Mouse (Mus musculus) lung, adult 2 months (tissue): ENCODE measurements around the gene Tcf7l1. TPM values are rescaled to one million over a fixed set of nuclear protein-coding genes. Genes with fewer than 3 reads are reported as not detected.

Source experiments
- DNase-seq: peaks from one replicate; pipeline ENCODE4 v3.0.0; 2022
- H3K4me1 ChIP-seq: fragments of 200-500 bp; 2 replicates; pipeline ENCODE4 v1.6.1; 2011; ENCODE audit warnings: low read length; ENCODE audit not compliant: control insufficient read depth, insufficient read depth
- H3K4me3 ChIP-seq: fragments of 200-500 bp; replicated peaks from 2 replicates; pipeline ENCODE3; 2011; ENCODE audit warnings: low read depth, mild to moderate bottlenecking, control low read depth, low read length; ENCODE audit errors: extremely low read depth
- CTCF ChIP-seq: fragments of 200-500 bp; IDR thresholded peaks from 2 replicates; pipeline ENCODE4 v1.5.1; 2011; ENCODE audit warnings: mild to moderate bottlenecking, low read length, control low read depth; ENCODE audit not compliant: insufficient read depth
- POLR2A ChIP-seq: fragments of 200-500 bp; IDR thresholded peaks from 2 replicates; pipeline ENCODE4 v1.6.1; 2011; ENCODE audit warnings: low read depth, mild to moderate bottlenecking, control low read depth, low read length, borderline replicate concordance; ENCODE audit errors: extremely low read depth
- WGBS: fragments of 180-500 bp; shearing (Covaris S2); methylation state at CpG from one replicate; pipeline ENCODE4 v1.1.7; 2018; 5-methylcytosine and 5-hydroxymethylcytosine counted together
- polyA plus RNA-seq: library from polyadenylated mRNA; depleted of rRNA; stranded (reverse); fragments of >200 nt; gene quantifications from 2 replicates; pipeline ENCODE4 v1.2.3, GENCODE M21; 2012

Gene Tcf7l1
- polyA plus RNA-seq, 1 experiment: 30.1 TPM

GRCm38 (mm10) chr6:72615151-72615550 is 173.9 kb downstream of the Tcf7l1 start:
- H3K4me3 ChIP-seq: peak overlapping the region; percentile 24
- TF ChIP-seq CTCF: no peak
- TF ChIP-seq POLR2A: no peak
- H3K4me1 ChIP-seq: peaks cover 5% of the 10 kb centered on the region; the same call in 1 of the 2 replicates
- DNase-seq: no peak
- WGBS: 34% methylated on average over 2 of the region's 2 CpGs

DNA sequence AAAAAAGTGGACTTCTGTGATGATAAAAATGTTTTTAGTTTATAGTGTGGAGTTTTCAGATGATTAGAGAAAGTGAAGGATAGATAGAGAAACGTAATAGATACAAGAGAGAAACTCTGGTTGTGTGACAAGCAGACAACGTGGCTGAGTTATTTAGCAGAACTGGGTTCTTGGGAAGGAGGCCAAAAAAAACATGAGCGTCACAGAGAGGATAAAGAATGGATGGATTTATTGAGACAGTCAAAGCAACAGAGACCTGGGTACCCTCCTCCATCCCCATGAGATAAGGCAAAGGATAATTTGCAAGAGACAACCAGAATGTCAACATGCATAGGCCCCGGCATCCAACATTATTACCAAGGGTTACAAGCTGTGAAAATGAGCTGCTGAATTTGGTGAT is 178.8 kb downstream of the Tcf7l1 start:
- no peak for TF ChIP-seq POLR2A
- TF ChIP-seq CTCF: no peak
- DNase-seq: no peak
- Histone ChIP-seq H3K4me3 (no peak overlapping the region), H3K4me1 (peaks cover 5% of the 10 kb centered on the region; the same call in 1 of the 2 replicates)
- 50% methylated on average over 4 of the region's 4 CpGs for WGBS

DNA sequence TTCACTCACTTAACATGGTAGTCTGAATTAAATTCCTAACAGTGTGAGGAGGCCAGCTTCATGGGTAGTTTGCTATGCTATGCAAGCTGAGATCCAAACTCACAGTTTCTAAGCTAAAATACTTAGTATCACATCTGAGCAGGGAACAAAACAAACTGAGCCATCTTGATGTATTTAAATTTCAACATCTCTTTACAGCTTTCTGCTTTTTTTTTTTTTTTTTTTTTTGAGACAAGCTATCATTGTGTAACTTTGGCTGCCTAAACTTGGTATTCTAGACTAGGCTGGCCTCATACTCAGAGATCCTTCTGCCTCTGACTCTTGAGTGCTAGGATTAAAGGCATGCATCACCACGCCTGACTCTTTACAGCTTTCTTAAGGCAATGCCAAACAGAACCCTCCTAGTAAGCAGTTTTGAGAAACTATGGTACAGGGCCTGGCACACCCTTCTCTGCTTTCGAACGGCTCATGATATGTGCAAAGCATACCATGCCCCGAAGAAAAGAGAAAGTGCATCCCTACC is 180.3 kb downstream of the Tcf7l1 start:
- WGBS: 57% methylated on average over 4 of the region's 4 CpGs
- no peaks in the 10 kb centered on the region; the same call in 1 of the 2 replicates for H3K4me1 ChIP-seq
- DNase-seq: no peak
- TF ChIP-seq CTCF (no peak), POLR2A (no peak)
- no peak overlapping the region for H3K4me3 ChIP-seq

GRCm38 (mm10) chr6:72607676-72608075 is 181.4 kb downstream of the Tcf7l1 start:
- 61% methylated on average over 5 of the region's 5 CpGs for WGBS
- no peak for DNase-seq
- Histone ChIP-seq H3K4me3 (no peak overlapping the region), H3K4me1 (no peaks in the 10 kb centered on the region; the same call in 1 of the 2 replicates)
- TF ChIP-seq CTCF (no peak), POLR2A (no peak)

DNA sequence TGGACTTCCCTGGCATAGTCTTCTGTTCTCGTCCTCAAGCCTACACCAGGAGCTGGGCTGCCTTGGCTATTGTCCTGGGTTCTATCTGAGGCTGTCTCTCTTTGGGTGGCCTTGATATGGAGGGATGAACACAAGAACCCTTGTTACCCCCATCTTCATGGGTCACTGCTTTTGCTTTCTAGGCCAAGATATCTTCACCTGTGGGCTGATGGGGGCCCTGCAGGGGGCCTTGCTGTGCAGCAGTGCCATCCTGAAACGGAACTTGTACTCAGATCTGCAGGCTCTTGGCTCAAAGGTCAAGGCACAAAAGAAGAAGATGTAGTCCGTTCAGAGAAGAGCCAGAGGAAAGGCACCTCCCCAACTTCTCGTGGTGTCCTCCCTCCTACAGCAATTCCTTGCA is 182.0 kb downstream of the Tcf7l1 start:
- WGBS: 84% methylated on average over 4 of the region's 4 CpGs
- Histone ChIP-seq H3K4me3 (no peak overlapping the region), H3K4me1 (no peaks in the 10 kb centered on the region; the same call in 1 of the 2 replicates)
- DNase-seq: no peak
- TF ChIP-seq POLR2A: no peak

DNA sequence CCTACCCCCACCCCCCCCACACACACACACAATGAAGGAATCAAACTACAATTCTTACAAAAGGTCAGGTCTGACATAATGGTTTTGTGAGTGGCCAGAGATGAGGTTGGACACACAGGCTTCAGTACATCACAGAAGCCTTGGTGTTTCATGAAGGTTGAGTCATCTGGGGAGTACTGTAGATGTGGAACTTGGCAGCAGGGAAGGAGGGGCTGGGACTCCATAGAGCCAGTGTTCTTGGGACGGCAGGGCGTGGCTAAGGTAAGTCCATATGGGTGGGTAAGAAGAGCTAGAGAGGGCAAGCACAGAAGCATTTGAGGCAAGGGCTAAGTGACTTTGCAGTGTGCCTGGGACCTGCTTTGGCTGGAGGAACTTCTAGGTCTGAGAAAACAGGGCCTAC is 185.0 kb downstream of the Tcf7l1 start:
- no peak overlapping the region for H3K4me3 ChIP-seq
- WGBS: 72% methylated on average over 2 of the region's 2 CpGs
- peaks cover under 1% of the 10 kb centered on the region; the same call in 1 of the 2 replicates for H3K4me1 ChIP-seq
- DNase-seq: no peak
- no peak for TF ChIP-seq CTCF
- TF ChIP-seq POLR2A: no peak

DNA sequence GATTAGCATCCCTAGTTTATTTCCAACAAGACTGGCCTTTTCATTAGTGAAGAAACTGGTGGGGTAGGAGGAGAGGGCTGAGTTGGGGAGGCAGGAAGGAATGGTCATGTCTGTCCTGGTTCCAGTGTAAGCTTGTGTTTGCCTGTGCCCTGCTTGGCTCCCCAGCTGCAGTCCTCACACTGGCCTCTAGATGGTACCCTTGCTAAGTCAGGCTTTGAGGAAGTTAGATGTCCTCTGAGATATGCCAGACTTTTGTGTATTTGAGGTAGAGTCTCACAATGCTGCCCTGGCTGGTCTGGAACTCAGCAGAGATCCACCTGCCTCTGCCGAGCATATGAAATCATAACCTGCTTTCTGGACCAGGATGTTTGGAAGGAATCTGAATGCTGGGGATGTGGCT is 187.3 kb downstream of the Tcf7l1 start:
- Histone ChIP-seq H3K4me3 (no peak overlapping the region), H3K4me1 (peaks cover 6% of the 10 kb centered on the region; the same call in 1 of the 2 replicates)
- 14% methylated on average over 1 of the region's 1 CpGs for WGBS
- TF ChIP-seq CTCF (peak; percentile 93), POLR2A (0 out of 2 replicates have a peak, but pooled peaks have one; percentile 9)
- DNase-seq: peak; percentile 85

DNA sequence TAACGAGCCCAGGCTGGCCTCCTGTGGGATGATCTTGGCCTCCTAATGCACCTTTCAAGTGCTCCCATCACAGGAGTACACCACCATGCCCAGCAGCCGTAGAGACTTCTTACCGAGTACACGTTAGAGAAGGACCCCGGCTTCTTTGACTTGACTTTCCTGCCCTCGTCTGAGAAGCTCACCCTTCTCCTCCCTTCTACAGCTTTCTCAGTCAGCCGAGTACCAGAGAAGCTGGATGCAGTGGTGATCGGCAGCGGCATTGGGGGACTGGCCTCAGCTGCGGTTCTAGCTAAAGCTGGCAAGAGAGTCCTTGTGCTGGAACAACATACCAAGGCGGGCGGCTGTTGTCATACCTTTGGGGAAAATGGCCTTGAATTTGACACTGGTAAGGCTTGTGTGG is 188.3 kb downstream of the Tcf7l1 start:
- Histone ChIP-seq H3K4me3 (no peak overlapping the region), H3K4me1 (peaks cover 6% of the 10 kb centered on the region; the same call in 1 of the 2 replicates)
- 85% methylated on average over 12 of the region's 12 CpGs for WGBS
- no peak for TF ChIP-seq POLR2A
- no peak for TF ChIP-seq CTCF
- no peak for DNase-seq

DNA sequence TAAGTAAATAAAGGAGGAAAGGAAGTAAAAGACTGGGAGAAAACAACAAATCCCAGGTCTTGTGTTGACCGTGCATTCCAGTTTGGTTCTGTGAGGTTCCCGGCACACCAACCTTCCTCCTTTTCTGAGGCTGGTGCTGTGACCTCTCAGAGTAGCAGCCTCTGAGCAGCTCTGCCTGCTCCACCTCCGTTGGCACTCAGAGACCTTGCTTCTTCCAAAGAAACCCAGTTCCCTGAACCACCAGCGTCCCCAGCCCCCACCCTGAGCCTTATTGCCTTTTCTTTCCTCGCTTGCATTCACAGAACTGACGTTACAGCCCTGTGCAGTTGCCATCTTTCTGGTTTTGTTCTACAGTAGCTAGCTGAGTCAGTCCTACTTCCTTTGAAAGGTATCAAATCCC is 188.8 kb downstream of the Tcf7l1 start:
- 72% methylated on average over 6 of the region's 6 CpGs for WGBS
- TF ChIP-seq CTCF: no peak
- no peak for TF ChIP-seq POLR2A
- peaks cover 6% of the 10 kb centered on the region; the same call in 1 of the 2 replicates for H3K4me1 ChIP-seq
- no peak for DNase-seq
- no peak overlapping the region for H3K4me3 ChIP-seq

GRCm38 (mm10) chr6:72598791-72599557 is 190.1 kb downstream of the Tcf7l1 start:
- DNase-seq: no peak
- WGBS: 28% methylated on average over 12 of the region's 12 CpGs

More at GRCm38 (mm10) chr6:72598791-72599557, 190.1 kb downstream of the Tcf7l1 start:
- no peak for TF ChIP-seq POLR2A
- TF ChIP-seq CTCF: no peak
- peak overlapping the region; percentile 77 for H3K4me3 ChIP-seq
- H3K4me1 ChIP-seq: peaks cover 6% of the 10 kb centered on the region; the same call in 1 of the 2 replicates
